Mouse (Mus musculus) lung, postnatal 0 days (tissue): ENCODE results near the gene Hmx2.

Source experiments
- CTCF ChIP-seq: IDR thresholded peaks from 2 replicates; pipeline ENCODE4 v1.5.1; 2016; ENCODE audit warnings: antibody characterized with exemption, mild to moderate bottlenecking
- EP300 ChIP-seq: IDR thresholded peaks from 2 replicates; pipeline ENCODE4 v1.6.1; 2016; ENCODE audit warnings: antibody characterized with exemption, mild to moderate bottlenecking, control low read depth

- TF ChIP-seq CTCF (no peak), EP300 (no peak)
Measured at GRCm38 (mm10) chr7:131546423-131546822, 2.1 kb upstream of the Hmx2 start.
